Mouse (Mus musculus) MN1 (cell line): ENCODE data around the gene Zfp217.

Experiments
- DNase-seq: peaks from one replicate; pipeline ENCODE4 v3.0.0-alpha.2; 2016; ENCODE audit warnings: low spot score

Gene Zfp217

DNA sequence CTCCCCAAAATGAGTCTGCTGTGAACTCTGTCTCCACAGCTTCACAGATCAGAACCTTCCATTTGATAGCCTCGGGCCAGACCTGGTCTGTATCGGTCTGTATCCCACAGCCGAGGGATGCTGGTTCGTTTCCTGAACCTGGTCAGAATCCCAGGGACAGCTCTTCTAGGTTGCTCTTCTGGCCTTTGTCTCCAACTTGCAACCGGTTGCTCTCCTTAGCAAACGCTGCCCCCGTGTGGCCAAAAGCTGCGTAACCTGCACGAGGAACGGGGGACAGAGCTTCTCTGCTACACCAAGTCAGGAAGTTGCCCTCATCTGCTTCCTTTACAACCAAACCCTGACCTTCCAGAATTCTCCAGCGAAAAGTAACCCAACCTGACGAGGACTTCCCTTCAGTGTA lies 46.8 kb downstream of the Zfp217 start:
- peak; percentile 90 for DNase-seq

DNA sequence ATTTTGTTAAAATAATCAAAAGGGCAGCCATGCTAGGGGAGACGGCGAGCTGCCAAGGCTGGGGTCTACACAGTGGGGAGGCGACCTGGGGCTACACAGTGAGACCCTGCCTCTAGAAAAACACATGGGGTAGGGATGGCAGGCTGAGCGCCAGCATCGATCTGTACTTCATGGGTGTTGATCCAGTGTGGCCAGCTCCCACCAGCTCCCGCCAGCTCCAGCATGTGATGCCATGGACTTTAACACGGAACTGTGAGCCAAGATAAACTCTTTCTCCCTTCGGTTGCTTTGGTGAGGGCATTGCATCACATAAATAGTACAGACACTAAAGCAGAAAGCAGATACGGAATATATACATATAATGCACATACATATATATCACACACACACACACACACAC lies 53.0 kb downstream of the Zfp217 start:
- DNase-seq, result no peak

DNA sequence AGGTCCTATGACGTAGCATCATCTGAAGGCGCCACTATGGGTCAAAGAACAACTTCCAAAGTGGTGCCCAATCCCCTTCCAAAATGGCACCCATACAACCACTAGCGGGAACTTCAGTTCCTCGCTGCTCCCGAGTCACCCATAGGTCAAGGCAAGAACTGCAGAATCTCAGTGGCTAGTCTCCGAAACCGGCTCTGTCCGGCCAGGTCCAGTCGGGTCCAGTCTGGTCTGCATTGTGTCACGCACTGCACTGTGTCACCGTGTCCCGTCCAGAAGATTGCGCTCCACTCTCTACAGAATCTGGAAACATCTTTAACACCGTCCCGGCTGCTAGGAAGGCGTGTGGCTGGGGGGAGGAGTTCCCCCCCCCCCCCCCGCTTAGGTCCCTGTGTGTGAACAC lies 53.7 kb downstream of the Zfp217 start:
- DNase-seq, result no peak

DNA sequence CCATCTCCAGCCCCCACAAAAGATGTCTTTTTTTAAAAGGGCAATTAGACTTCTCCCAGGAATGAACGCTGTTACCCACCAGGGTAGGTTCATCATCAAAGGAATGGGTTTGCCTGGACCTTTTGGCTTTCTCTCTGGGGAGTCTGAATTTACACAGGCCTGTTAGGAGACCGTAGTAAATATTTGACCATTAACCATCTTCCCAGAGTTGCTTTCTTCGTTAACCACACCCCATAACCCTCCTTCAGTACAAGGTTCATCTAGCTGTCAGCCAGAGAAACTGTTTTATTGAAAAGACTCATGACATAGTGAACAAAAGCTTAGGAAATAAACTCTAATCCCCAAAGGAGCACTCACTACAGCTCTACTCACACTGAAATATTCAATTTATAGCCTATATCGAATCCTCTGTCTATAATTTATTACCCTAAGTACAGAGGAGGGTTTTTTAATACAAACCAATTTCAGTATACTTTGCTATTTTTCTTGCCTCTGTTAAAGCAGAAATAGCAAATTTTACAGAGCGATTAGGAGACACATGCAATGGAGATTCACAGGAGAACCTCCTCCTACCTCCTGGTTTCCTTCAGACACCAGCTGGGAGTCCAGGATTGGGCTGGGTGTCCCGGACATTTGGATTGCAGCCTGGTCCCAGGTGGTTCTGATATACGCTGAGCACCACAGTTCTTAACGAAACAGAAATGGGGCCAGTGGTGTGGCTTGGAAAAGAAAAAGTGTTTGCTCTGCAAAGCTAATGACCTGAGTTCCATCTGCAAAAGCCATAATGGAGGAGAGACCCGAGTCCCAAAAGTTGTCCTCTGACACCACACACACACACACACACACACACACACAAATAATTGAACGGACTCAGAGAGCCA lies 56.1 kb downstream of the Zfp217 start:
- DNase-seq, result no peak

DNA sequence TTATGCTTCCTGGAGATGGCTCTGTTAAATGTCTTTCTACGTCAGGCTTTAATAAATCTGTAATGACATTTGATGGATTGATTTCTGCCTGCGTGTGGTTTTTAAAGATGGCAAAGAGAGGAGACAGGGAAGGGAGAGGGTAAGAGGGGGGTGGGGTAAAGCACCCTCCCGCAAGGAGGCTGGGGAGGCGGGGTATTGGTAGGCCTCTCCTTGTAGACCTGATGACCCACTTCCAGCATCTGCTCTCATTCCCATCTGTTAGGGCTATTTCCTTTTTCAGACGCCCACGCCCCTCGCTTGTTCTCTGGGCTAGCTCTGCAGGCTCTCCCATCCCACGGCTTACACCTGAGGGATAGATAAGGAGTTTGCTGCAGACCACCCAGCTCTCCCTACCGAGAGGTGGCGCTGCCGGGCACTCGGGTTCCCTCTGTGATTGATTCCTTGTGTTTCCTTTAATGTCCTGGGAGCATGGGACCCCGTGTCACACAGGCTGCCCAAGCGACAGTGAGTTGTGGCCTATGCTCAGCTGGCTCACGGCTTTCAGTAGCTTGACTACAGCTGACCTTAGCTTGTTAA lies 69.4 kb downstream of the Zfp217 start:
- DNase-seq, result peak; percentile 14

DNA sequence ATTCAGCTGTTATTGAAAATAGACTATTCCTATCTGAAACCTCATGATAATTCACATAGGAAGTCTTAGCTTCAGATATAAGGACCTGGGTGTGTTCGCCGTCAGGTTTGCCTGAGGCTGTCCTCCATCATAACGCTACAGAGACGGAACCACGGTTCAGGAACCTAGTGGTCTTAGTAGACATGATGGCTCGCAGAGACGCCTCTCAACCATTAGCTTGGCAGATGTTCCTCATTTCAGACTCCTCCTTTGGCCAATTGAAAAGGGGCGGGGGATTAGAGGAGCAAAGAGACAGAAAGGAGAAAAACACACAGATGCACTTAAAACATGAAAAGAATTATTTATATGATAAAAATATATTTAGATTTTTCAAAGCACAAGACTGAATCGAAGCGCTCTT lies 69.9 kb downstream of the Zfp217 start:
- DNase-seq, result no peak

DNA sequence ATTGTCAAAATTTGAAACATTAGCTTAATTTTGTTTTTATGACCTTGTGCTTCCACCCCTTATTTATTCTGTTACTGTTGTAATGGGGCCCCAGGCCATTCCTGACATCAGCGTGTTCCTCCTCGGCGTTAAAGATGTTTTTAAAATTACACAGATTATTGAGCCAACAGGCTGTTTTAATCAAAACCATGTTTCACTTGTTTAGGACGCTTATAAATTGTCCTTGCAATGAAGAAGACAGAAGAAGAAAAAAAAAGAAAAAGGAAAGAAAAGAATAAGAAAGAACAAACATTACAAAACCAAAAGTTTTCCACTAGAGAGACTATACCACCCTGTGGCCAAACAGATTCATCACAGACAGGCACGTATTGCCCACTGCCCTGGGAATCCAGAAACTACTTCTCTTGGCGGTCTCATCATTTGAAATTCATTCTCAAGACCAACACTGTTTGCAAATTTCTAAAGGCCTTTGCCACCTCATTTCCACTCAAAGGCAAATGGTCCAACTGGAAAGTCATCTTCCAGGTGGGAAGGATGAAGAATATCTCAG lies 70.9 kb downstream of the Zfp217 start:
- no peak for DNase-seq

DNA sequence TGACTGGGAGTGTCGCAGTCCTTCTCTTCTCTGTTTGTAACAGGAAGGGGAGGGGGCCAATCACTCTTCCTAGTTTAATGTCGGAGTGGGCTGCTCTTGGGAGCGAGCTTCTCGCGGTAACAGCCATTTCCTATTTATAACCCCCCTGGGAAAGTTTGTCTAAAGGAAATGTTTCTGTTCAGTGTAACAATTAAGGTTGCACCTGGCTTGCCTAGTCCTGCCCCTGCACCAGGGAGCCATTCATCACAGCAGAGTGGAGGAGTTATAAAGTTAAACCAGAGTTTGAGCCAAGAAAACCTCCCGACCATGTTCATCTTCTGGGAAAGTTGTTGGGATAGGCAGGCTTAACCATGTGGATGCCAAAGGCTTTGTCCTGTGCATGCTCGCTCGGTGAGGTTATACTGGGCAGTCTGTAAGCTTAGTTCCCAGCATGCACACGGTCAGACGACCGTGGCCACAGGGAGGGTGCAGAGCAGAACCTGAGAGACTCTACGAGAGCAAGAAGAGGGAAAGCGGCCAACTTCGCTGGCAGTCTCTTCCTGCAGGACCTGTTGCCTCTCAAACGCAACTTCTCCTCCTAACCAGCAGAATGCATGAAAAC lies 77.2 kb downstream of the Zfp217 start:
- no peak for DNase-seq

DNA sequence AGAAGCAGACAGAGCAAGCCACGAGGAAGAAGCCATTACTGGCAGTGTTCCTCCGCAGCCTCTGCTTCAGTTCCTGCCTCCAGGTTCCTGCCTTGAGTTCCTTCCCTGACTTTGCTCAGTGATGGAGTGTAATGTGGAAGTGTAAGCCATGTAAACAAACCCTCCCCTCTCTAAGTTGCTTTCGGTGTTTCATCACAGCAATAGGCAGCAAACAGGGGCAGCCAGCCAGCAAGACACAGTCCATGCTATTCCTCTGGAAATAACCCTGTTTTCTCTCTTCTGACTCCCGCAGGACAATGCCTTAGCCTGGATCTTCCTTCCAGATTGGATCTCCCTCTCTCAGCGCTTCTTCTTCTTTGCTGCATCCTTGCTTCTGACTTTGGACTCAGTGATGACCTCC lies 77.9 kb downstream of the Zfp217 start:
- no peak for DNase-seq

DNA sequence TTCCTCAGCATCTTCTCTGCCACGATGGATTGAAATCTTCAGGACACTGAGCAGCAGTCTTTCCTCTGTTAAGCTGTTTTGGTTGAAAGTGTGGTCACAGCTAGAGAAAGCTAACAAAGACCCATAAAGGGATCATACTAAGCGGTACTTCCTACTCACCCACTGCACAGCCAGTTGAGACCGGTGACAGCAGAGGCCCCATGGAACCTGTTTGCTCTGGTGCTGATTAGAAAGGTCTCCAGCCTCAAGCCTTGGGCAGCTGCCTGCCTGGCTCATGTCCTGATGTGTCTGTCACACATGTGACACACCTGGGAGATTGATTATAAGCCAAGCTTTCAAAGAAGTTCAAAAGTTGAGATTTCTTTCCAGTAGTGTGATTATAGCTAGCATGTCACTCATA lies 85.5 kb downstream of the Zfp217 start:
- DNase-seq, result no peak

DNA sequence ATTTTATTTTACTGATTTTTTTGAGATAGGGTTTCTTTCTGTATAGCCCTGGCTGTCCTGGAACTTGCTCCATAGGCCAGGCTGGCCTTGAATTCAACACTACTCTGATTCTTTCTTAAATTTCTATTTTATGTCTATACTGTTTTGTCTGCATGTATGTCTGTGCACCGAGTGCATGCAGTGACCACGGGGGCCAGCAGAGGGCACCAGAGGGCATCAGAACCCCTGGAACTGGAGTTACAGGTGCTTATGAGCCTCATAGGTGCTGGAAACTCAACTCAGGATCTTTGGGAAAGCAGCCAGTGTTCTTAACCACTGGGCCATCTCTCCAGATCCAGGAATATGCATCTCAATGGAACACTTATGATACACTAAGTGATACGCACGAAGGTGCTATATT lies 87.8 kb downstream of the Zfp217 start:
- peak; percentile 46 for DNase-seq

DNA sequence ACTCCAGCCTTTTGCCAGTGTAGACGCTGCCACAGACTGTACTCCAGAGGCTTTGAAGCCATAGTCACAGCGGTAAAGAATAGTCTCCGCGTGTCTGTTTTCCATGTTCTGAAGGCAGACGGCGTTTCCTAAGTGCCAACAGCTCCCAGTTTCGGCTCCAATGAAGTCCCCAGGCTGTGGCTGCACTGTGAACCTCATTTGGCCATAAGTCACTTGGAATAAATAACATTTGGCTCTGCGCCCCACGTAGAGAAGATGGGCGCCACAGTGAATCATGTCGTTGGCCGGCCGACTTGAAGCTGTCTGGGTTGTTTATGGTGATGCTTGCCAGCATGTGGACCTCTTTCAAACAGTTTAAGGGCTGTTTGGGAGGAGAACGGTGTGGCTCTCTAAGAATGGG lies 89.1 kb downstream of the Zfp217 start:
- peak; percentile 51 for DNase-seq
